9 mouse cellular contexts compared by ENCODE assay signal in the genomic region with DNA sequence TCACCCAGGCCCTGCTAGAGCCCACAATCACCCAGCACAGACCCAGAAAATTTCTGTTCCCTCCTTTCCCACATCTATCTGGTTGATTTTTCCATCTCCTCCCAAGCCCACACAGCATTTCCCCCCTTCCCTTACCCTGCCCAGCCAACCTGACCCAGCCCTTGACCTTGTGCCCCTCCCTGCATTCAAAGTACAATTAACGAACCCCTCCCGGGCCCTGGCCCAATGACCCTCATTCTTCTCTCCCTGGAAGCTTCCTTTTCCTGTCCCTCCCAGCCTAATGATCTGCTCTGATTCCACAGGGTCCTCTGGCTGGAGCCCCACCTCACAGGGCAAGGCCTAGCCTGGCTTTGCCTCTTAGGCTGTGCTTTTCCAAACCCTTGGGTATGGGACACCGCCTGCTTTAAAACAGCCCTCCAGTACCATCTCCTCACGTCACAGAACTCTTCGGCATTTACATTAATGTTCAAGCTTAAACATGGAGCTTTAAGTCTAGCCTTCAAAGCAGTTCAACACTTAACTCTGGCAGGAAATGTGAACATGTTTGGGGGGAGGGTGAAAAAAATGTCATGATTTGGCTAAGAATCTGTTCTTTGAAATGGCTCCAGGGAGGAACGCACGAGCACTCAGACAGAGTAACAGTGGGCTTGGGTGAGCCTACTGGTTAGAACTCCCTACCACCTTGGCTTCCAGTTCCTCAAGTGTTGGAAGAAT.
DNase-seq lines count a peak whose midpoint lies in the region; ATAC-seq and TF ChIP-seq lines count a peak whose summit lies in the region.
"Had no signal": no experiment of that assay in that cellular context is flagged by ENCODE, and none has a peak within 500 bp of the region (broad histone marks: within the 10 kb centered on the region; RNA-seq: fewer than 3 reads in every experiment).

No protein-coding gene starts in this region.

- 58% methylated on average over 7 of the region's 7 CpGs for WGBS in intestine, embryonic 16.5 days

- no peak overlapping the region for H3K4me3 ChIP-seq in gastrocnemius, adult 2 months
- no peak overlapping the region for H3K4me3 ChIP-seq in brown adipose tissue, adult 24 weeks (ENCODE audit: insufficient read depth, low read depth, low read length)
- no peak overlapping the region for H3K4me3 ChIP-seq in intestine, embryonic 16.5 days (ENCODE audit: low read length)
- H3K4me3 ChIP-seq: neural tube, embryonic 12.5 days had no signal

- no peaks in the 10 kb centered on the region for H3K9me3 ChIP-seq in intestine, embryonic 16.5 days (ENCODE audit: control insufficient read depth, low read length)
- H3K9me3 ChIP-seq: neural tube, embryonic 12.5 days had no signal

- H3K36me3 ChIP-seq in intestine, embryonic 16.5 days (ENCODE audit: control insufficient read depth, insufficient read depth, low read length): no peaks in the 10 kb centered on the region
- H3K36me3 ChIP-seq: neural tube, embryonic 12.5 days had no signal

- TF ChIP-seq CTCF in gastrocnemius, adult 2 months (IDR thresholded peaks at IDR 0.05): no peak

- intact Hi-C loops in gastrocnemius, adult 2 months (cut with DNase I): loop anchor here (5.0 kb wide), 1 partner anchor 47 kb away; no protein-coding TSS in a partner anchor
- intact Hi-C loops in gastrocnemius, postnatal 14 days (cut with DNase I; ENCODE audit: low total_unique reads): no loop called here
- intact Hi-C loops in left cerebral cortex, postnatal 4 days (cut with DNase I): no loop called here

- DNase-seq in gastrocnemius, adult 2 months: peak; percentile 50
- no peak for DNase-seq in gastrocnemius, postnatal 14 days
- DNase-seq in lung, postnatal 10 days: peak; percentile 81
- no peak for DNase-seq in layer of hippocampus, adult 9-11 months
- no peak for DNase-seq in left cerebral cortex, postnatal 4 days

- no peaks in the 10 kb centered on the region for H3K27me3 ChIP-seq in intestine, embryonic 16.5 days (replicated peaks; ENCODE audit: control insufficient read depth, insufficient read depth, low read length)
- H3K27me3 ChIP-seq: neural tube, embryonic 12.5 days had no signal

- peaks cover 46% of the 10 kb centered on the region for H3K4me1 ChIP-seq in brown adipose tissue, adult 24 weeks (ENCODE audit: control insufficient read depth, insufficient read depth, insufficient read length, low read length)
- H3K4me1 ChIP-seq in intestine, embryonic 16.5 days (ENCODE audit: control insufficient read depth, insufficient read depth, low read length): peaks cover 39% of the 10 kb centered on the region

- H3K27ac ChIP-seq in gastrocnemius, adult 2 months: peak overlapping the region; percentile 70
- H3K27ac ChIP-seq in brown adipose tissue, adult 24 weeks (replicated peaks; ENCODE audit: low read depth, low read length): peak overlapping the region; percentile 66
- no peak overlapping the region for H3K27ac ChIP-seq in intestine, embryonic 16.5 days (ENCODE audit: low read length)
- H3K27ac ChIP-seq: neural tube, embryonic 12.5 days had no signal

- no peak overlapping the region for H3K9ac ChIP-seq in intestine, embryonic 16.5 days (ENCODE audit: low read depth, low read length)
- H3K9ac ChIP-seq: neural tube, embryonic 12.5 days had no signal

- H3K4me2 ChIP-seq in intestine, embryonic 16.5 days (ENCODE audit: low read depth, low read length): no peak overlapping the region
- H3K4me2 ChIP-seq: neural tube, embryonic 12.5 days had no signal

- peak; percentile 24; the same call in 1 of the 2 replicates for ATAC-seq in intestine, embryonic 16.5 days
- ATAC-seq in granulocyte monocyte progenitor cell, adult 5-6 weeks (replicated peaks; ENCODE audit: poor library complexity, severe bottlenecking): no peak

Comparison
In these comparisons a context has a peak if more than half of its experiments do, and no peak if none do; other contexts are left out.
1. DNase-seq: peak in gastrocnemius, adult 2 months (single experiment) and lung, postnatal 10 days (single experiment); none in gastrocnemius, postnatal 14 days (single experiment), layer of hippocampus, adult 9-11 months (single experiment) and left cerebral cortex, postnatal 4 days (single experiment).